Comparison of ENCODE assay signal across 21 mouse cellular contexts in genomic region chr3:60926024-60926547, GRCm38 (mm10).
DNase-seq lines count a peak whose midpoint lies in the region; ATAC-seq and TF ChIP-seq lines count a peak whose summit lies in the region.
"Had no signal": no experiment of that assay in that cellular context is flagged by ENCODE, and none has a peak within 500 bp of the region (broad histone marks: within the 10 kb centered on the region; RNA-seq: fewer than 3 reads in every experiment).

No protein-coding gene starts in this region.

- ATAC-seq in heart, postnatal 0 days (ENCODE audit: insufficient read depth, low read depth), result peak; percentile 51; the same call in 1 of the 2 replicates
- peak; percentile 33; the same call in 1 of the 2 replicates for ATAC-seq in liver, embryonic 14.5 days (ENCODE audit: insufficient read depth)
- peak; percentile 49 for ATAC-seq in megakaryocyte progenitor cell, adult 5-6 weeks (replicated peaks; ENCODE audit: poor library complexity)
- ATAC-seq: forebrain, embryonic 14.5 days; intestine, embryonic 16.5 days had no signal

- H3K27ac ChIP-seq in heart, postnatal 0 days (ENCODE audit: low read depth), result no peak overlapping the region
- H3K27ac ChIP-seq in heart, embryonic 10.5 days, result no peak overlapping the region
- no peak overlapping the region for H3K27ac ChIP-seq in liver, embryonic 14.5 days
- no peak overlapping the region for H3K27ac ChIP-seq in thymus, adult 2 months (ENCODE audit: control insufficient read depth, insufficient read depth, low read length)
- H3K27ac ChIP-seq: embryonic facial prominence, embryonic 13.5 days; hindbrain, embryonic 10.5 days; hindbrain, embryonic 14.5 days had no signal

- H3K9ac ChIP-seq in heart, postnatal 0 days (replicated peaks; ENCODE audit: low read depth, low read length), result no peak overlapping the region
- no peak overlapping the region for H3K9ac ChIP-seq in liver, embryonic 14.5 days (replicated peaks)
- H3K9ac ChIP-seq: embryonic facial prominence, embryonic 13.5 days; hindbrain, embryonic 14.5 days had no signal

- no peaks in the 10 kb centered on the region for H3K36me3 ChIP-seq in heart, postnatal 0 days (replicated peaks; ENCODE audit: control insufficient read depth, insufficient read depth, low read length)
- no peaks in the 10 kb centered on the region for H3K36me3 ChIP-seq in heart, embryonic 10.5 days
- no peaks in the 10 kb centered on the region for H3K36me3 ChIP-seq in liver, embryonic 14.5 days (replicated peaks; ENCODE audit: control insufficient read depth, insufficient read depth, low read depth)
- no peaks in the 10 kb centered on the region for H3K36me3 ChIP-seq in thymus, adult 2 months (ENCODE audit: control insufficient read depth, insufficient read depth, low read length)
- H3K36me3 ChIP-seq: embryonic facial prominence, embryonic 13.5 days; hindbrain, embryonic 10.5 days had no signal

- no peak for TF ChIP-seq POLR2A in thymus, adult 2 months (IDR thresholded peaks at IDR 0.05; ENCODE audit: control insufficient read depth, extremely low read depth, insufficient read depth, low read length, poor library complexity)

- peaks cover 7% of the 10 kb centered on the region for H3K4me1 ChIP-seq in heart, postnatal 0 days (ENCODE audit: control insufficient read depth, insufficient read depth)
- peaks cover 3% of the 10 kb centered on the region; the same call in 1 of the 2 replicates for H3K4me1 ChIP-seq in heart, embryonic 10.5 days
- H3K4me1 ChIP-seq in liver, embryonic 14.5 days (replicated peaks; ENCODE audit: control insufficient read depth in 2 of 2, insufficient read depth in 2 of 2, low read length in 1 of 2), result peaks cover 2% of the 10 kb centered on the region in 2 experiments; a peak in 3 of 4 replicates
- H3K4me1 ChIP-seq in thymus, adult 2 months (replicated peaks; ENCODE audit: control insufficient read depth, insufficient read depth, low read length), result no peaks in the 10 kb centered on the region
- H3K4me1 ChIP-seq: embryonic facial prominence, embryonic 13.5 days; hindbrain, embryonic 10.5 days had no signal

- WGBS in heart, postnatal 0 days, result 43% methylated on average over 9 of the region's 9 CpGs
- 69% methylated on average over 9 of the region's 9 CpGs for WGBS in heart, embryonic 10.5 days
- WGBS in liver, embryonic 14.5 days (ENCODE audit: insufficient replicate concordance), result 50% methylated on average over 9 of the region's 9 CpGs
- WGBS in thymus, adult 2 months, result 96% methylated on average over 9 of the region's 9 CpGs

- H3K27me3 ChIP-seq in heart, postnatal 0 days (ENCODE audit: control insufficient read depth, insufficient read depth, low read length), result no peaks in the 10 kb centered on the region
- no peaks in the 10 kb centered on the region for H3K27me3 ChIP-seq in heart, embryonic 10.5 days (ENCODE audit: insufficient read depth, poor library complexity, severe bottlenecking)
- H3K27me3 ChIP-seq in liver, embryonic 14.5 days (ENCODE audit: control insufficient read depth, insufficient read depth, low read length), result no peaks in the 10 kb centered on the region
- no peaks in the 10 kb centered on the region for H3K27me3 ChIP-seq in thymus, adult 2 months (ENCODE audit: control insufficient read depth, insufficient read depth, low read length)
- H3K27me3 ChIP-seq: CH12.LX; embryonic facial prominence, embryonic 13.5 days had no signal

- no peak for TF ChIP-seq CTCF in heart, postnatal 0 days (IDR thresholded peaks at IDR 0.05; ENCODE audit: low read depth)
- no peak for TF ChIP-seq CTCF in liver, embryonic 14.5 days (IDR thresholded peaks at IDR 0.05; ENCODE audit: low read depth)
- TF ChIP-seq CTCF in thymus, adult 2 months (IDR thresholded peaks at IDR 0.05; ENCODE audit: borderline replicate concordance, control insufficient read depth, extremely low read depth, insufficient read depth, low read length, poor library complexity), result no peak

- no peaks in the 10 kb centered on the region for H3K9me3 ChIP-seq in heart, postnatal 0 days (replicated peaks; ENCODE audit: control insufficient read depth, low read length)
- no peaks in the 10 kb centered on the region for H3K9me3 ChIP-seq in heart, embryonic 10.5 days
- H3K9me3 ChIP-seq in liver, embryonic 14.5 days (ENCODE audit: control insufficient read depth, low read length), result no peaks in the 10 kb centered on the region
- H3K9me3 ChIP-seq: embryonic facial prominence, embryonic 13.5 days; hindbrain, embryonic 10.5 days had no signal

- no peak for TF ChIP-seq EP300 in heart, postnatal 0 days (IDR thresholded peaks at IDR 0.05; ENCODE audit: low read depth)
- TF ChIP-seq EP300 in liver, embryonic 14.5 days (IDR thresholded peaks at IDR 0.05; ENCODE audit: low read depth), result peak; percentile 60

- H3K4me2 ChIP-seq in heart, postnatal 0 days (ENCODE audit: low read depth, low read length), result no peak overlapping the region
- no peak overlapping the region for H3K4me2 ChIP-seq in liver, embryonic 14.5 days (ENCODE audit: low read depth)
- H3K4me2 ChIP-seq: embryonic facial prominence, embryonic 13.5 days; hindbrain, embryonic 14.5 days had no signal

- DNase-seq in heart, postnatal 0 days (ENCODE audit: low spot score), result peak; percentile 36
- no peak for DNase-seq in heart, embryonic 10.5 days (ENCODE audit: low spot score)
- peak; percentile 7 for DNase-seq in c-Kit-positive CD71-positive TER-119-positive erythroid progenitor cells, embryonic 14.5 days (ENCODE audit: low spot score)
- DNase-seq in liver, embryonic 14.5 days (ENCODE audit: low read depth in 3 of 3, low spot score in 3 of 3), result peak in 2 of 3 experiments; percentile 6 to 24
- DNase-seq in cerebellum, postnatal 25 days, result no peak
- DNase-seq in thymus, adult 2 months, result no peak
- DNase-seq in lung, postnatal 14 days, result no peak
- DNase-seq: adrenal gland, adult 8-10 months; adrenal gland, postnatal 36 days; cerebellum, adult 11-12 months; cerebellum, adult 9-10 months; cerebellum, postnatal 36 days; gastrocnemius, postnatal 10 days; heart, postnatal 14 days had no signal

- H3K4me3 ChIP-seq in heart, postnatal 0 days (ENCODE audit: low read depth, low read length), result no peak overlapping the region
- H3K4me3 ChIP-seq in heart, embryonic 10.5 days, result no peak overlapping the region
- no peak overlapping the region for H3K4me3 ChIP-seq in liver, embryonic 14.5 days (ENCODE audit: insufficient read depth in 1 of 2, low read depth in 2 of 2, low read length in 2 of 2)
- no peak overlapping the region for H3K4me3 ChIP-seq in thymus, adult 2 months (ENCODE audit: control insufficient read depth, insufficient read depth, low read length)
- H3K4me3 ChIP-seq: embryonic facial prominence, embryonic 13.5 days; hindbrain, embryonic 10.5 days had no signal

Comparison
In these comparisons a context has a peak if more than half of its experiments do, and no peak if none do; other contexts are left out.
1. DNase-seq: peak in heart, postnatal 0 days (single experiment), c-Kit-positive CD71-positive TER-119-positive erythroid progenitor cells, embryonic 14.5 days (single experiment) and liver, embryonic 14.5 days (2 of 3); none in heart, embryonic 10.5 days (single experiment), cerebellum, postnatal 25 days (0 of 2), thymus, adult 2 months (single experiment) and lung, postnatal 14 days (single experiment).
2. Peak in every context shown above with its lines, with median percentiles within 50 percentile points of each other: ATAC-seq.